Mouse (Mus musculus) stomach, embryonic 14.5 days (tissue): ENCODE data around the gene Slc4a3. TPM values are rescaled to one million over a fixed set of nuclear protein-coding genes. Genes with fewer than 3 reads are reported as not detected.

Experiments used
- ATAC-seq: fragments of 200-750 bp; cut with Nextera tagmentation; 2 replicates; pipeline ENCODE4 v1.8.0; 2017; ENCODE audit warnings: low read depth, moderate TSS enrichment; ENCODE audit not compliant: insufficient number of reproducible peaks, insufficient read depth, low FRiP score
- H3K27ac ChIP-seq: fragments of 300-500 bp; sonication (generic); 2 replicates; pipeline ENCODE4 v1.5.1; 2014; ENCODE audit warnings: mild to moderate bottlenecking, low read length, moderate library complexity, mixed read lengths
- H3K27me3 ChIP-seq: fragments of 300-500 bp; sonication (generic); 2 replicates; pipeline ENCODE4 v1.6.1; 2014; ENCODE audit warnings: low read length, control low read depth, mixed read lengths; ENCODE audit not compliant: control insufficient read depth, insufficient read depth
- H3K36me3 ChIP-seq: fragments of 300-500 bp; sonication (generic); 2 replicates; pipeline ENCODE4 v1.6.1; 2014; ENCODE audit warnings: mild to moderate bottlenecking, control low read depth, low read length, moderate library complexity, mixed read lengths; ENCODE audit not compliant: control insufficient read depth, insufficient read depth
- H3K4me1 ChIP-seq: fragments of 300-500 bp; sonication (generic); 2 replicates; pipeline ENCODE4 v1.6.1; 2014; ENCODE audit warnings: low read length, control low read depth, mixed read lengths; ENCODE audit not compliant: control insufficient read depth, insufficient read depth
- H3K4me2 ChIP-seq: fragments of 300-500 bp; sonication (generic); replicated peaks from 2 replicates; pipeline ENCODE4 v1.6.1; 2014; ENCODE audit warnings: low read depth, low read length, control low read depth
- H3K4me3 ChIP-seq: fragments of 300-500 bp; sonication (generic); 2 replicates; pipeline ENCODE4 v1.5.1; 2014; ENCODE audit warnings: low read depth, low read length, control low read depth
- H3K9ac ChIP-seq: fragments of 300-500 bp; sonication (generic); replicated peaks from 2 replicates; pipeline ENCODE4 v1.6.1; 2014; ENCODE audit warnings: low read depth, mild to moderate bottlenecking, control low read depth, low read length, moderate library complexity, mixed read lengths
- H3K9me3 ChIP-seq: fragments of 300-500 bp; sonication (generic); 2 replicates; pipeline ENCODE4 v1.6.1; 2016; ENCODE audit warnings: low read depth, low read length, control low read depth; ENCODE audit not compliant: control insufficient read depth
- whole genome bisulfite sequencing: fragments of 180-500 bp; shearing (Covaris S2); extraction: QIAGEN DNeasy Blood & Tissue Kit; methylation state at CpG from one replicate; pipeline ENCODE4 v1.1.7; 2014; 5-methylcytosine and 5-hydroxymethylcytosine counted together
- polyA plus RNA-seq: library from polyadenylated mRNA; unstranded; fragments of >200 nt; fragmentation: Nextera tagmentation; extraction: Ambion mirVana; gene quantifications from 2 replicates; pipeline ENCODE4 v1.2.1, GENCODE M21; 2014

Gene Slc4a3
- polyA plus RNA-seq, 1 experiment from 2014 or later = 16.5 TPM

- no peak; the same call in 1 of the 2 replicates for ATAC-seq
- H3K36me3 ChIP-seq = peaks cover 45% of the 10 kb centered on the region
- 84% methylated on average over 19 of the region's 19 CpGs for WGBS
Observed at GRCm38 (mm10) chr1:75533325-75534252, 12.5 kb upstream of the Slc4a3 start.

DNA sequence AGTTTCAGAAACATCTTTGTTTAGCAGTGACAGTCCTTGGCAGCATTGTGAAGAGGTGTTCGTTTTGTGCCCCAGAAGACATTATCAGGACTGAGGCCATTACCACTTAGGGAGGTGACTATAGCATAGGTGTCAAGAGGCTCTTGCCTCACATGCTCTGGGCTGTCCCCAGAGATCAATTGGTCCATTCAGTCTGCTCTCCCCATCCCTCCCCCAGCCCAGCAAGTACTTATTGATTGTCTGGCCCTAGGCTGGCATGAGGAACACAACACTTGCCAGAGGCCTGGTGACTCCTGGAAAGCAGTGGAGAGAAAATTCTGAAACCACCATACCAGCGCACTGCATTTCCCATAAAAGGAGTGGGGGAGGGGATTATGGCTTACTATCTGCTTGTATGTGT is 8.5 kb upstream of the Slc4a3 start:
- Histone ChIP-seq H3K4me3 (no peak overlapping the region), H3K27ac (no peak overlapping the region)
- 72% methylated on average over 2 of the region's 2 CpGs for WGBS

More at GRCm38 (mm10) chr1:75533325-75534252, 12.5 kb upstream of the Slc4a3 start:
- Histone ChIP-seq H3K9ac (no peak overlapping the region), H3K4me2 (no peak overlapping the region), H3K4me1 (no peaks in the 10 kb centered on the region), H3K4me3 (no peak overlapping the region), H3K9me3 (no peaks in the 10 kb centered on the region), H3K27me3 (no peaks in the 10 kb centered on the region), H3K27ac (no peak overlapping the region)

GRCm38 (mm10) chr1:75538597-75539190 is 7.4 kb upstream of the Slc4a3 start:
- no peaks in the 10 kb centered on the region for H3K4me1 ChIP-seq
- WGBS = 68% methylated on average over 9 of the region's 9 CpGs
- no peak for ATAC-seq
- no peak overlapping the region for H3K4me3 ChIP-seq
- no peak overlapping the region for H3K4me2 ChIP-seq
- H3K27me3 ChIP-seq = no peaks in the 10 kb centered on the region
- no peak overlapping the region for H3K27ac ChIP-seq
- H3K9me3 ChIP-seq = no peaks in the 10 kb centered on the region
- peaks cover 22% of the 10 kb centered on the region; the same call in 1 of the 2 replicates for H3K36me3 ChIP-seq
- no peak overlapping the region for H3K9ac ChIP-seq

More for the DNA sequence above, 8.5 kb upstream of the Slc4a3 start:
- Histone ChIP-seq H3K4me1 (no peaks in the 10 kb centered on the region), H3K4me2 (no peak overlapping the region), H3K36me3 (peaks cover 26% of the 10 kb centered on the region), H3K9ac (no peak overlapping the region), H3K9me3 (no peaks in the 10 kb centered on the region), H3K27me3 (no peaks in the 10 kb centered on the region)
- ATAC-seq = no peak

DNA sequence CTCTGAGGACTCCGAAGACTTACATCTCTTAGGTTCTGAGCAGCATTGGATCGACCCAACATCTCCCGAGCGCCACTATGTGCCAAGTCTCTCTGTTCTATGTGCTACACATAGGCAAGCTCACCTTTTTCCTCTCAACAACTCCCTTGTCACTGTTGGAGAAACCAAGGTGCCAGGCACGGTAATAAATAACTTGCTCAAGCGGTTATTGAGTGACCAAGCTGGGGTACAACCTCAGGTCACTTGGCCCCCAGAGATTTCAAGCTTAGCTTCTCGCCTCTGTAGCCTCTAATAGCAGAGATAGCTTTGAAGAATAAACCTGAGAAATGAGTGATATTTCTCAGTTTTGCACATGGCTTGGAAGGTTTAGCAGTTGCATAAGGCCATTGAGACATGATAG is 4.6 kb upstream of the Slc4a3 start:
- no peak overlapping the region for H3K4me2 ChIP-seq
- WGBS = 90% methylated on average over 7 of the region's 7 CpGs
- no peak for ATAC-seq
- peaks cover 1% of the 10 kb centered on the region; the same call in 1 of the 2 replicates for H3K36me3 ChIP-seq
- no peak overlapping the region for H3K9ac ChIP-seq
- H3K27ac ChIP-seq = no peak overlapping the region
- H3K4me3 ChIP-seq = no peak overlapping the region
- H3K4me1 ChIP-seq = peaks cover 5% of the 10 kb centered on the region; the same call in 1 of the 2 replicates
- no peaks in the 10 kb centered on the region for H3K27me3 ChIP-seq
- H3K9me3 ChIP-seq = no peaks in the 10 kb centered on the region

DNA sequence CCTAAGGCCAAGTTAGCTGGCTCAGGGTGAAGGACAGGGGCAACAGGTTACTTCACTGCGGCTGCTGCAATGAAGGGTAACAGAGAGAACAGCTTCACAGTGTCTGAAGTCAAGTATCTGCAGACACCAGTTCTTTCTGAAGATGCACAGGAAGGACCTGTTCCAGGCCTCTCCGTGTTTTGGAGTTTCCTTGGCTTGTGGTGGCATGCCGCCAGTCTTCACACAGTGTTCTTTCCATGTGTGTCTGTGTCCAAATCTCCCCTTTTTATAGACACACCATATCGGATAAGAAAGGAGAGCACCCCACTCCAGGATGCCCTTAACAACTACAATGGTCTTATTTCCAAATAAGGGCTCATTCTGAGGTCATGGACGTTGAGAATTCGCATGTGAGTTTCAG is 1.7 kb upstream of the Slc4a3 start:
- Histone ChIP-seq H3K4me3 (no peak overlapping the region), H3K27ac (no peak overlapping the region), H3K9me3 (no peaks in the 10 kb centered on the region), H3K36me3 (no peaks in the 10 kb centered on the region), H3K27me3 (no peaks in the 10 kb centered on the region), H3K4me1 (peaks cover 9% of the 10 kb centered on the region; the same call in 1 of the 2 replicates), H3K4me2 (no peak overlapping the region), H3K9ac (no peak overlapping the region)
- ATAC-seq = no peak
- 89% methylated on average over 6 of the region's 6 CpGs for WGBS

- Histone ChIP-seq H3K27me3 (no peaks in the 10 kb centered on the region), H3K4me2 (peak overlapping the region; percentile 72), H3K27ac (no peak overlapping the region), H3K9me3 (no peaks in the 10 kb centered on the region), H3K36me3 (peaks cover 16% of the 10 kb centered on the region; the same call in 1 of the 2 replicates), H3K4me3 (peak overlapping the region; percentile 72; the same call in 1 of the 2 replicates), H3K9ac (no peak overlapping the region), H3K4me1 (peaks cover 9% of the 10 kb centered on the region; the same call in 1 of the 2 replicates)
- WGBS = 91% methylated on average over 13 of the region's 13 CpGs
- no peak for ATAC-seq
Observed at GRCm38 (mm10) chr1:75547351-75547750, 1.3 kb downstream of the Slc4a3 start.

GRCm38 (mm10) chr1:75548083-75548482 is 2.0 kb downstream of the Slc4a3 start:
- ATAC-seq = no peak
- H3K4me3 ChIP-seq = no peak overlapping the region
- no peak overlapping the region for H3K4me2 ChIP-seq
- H3K9me3 ChIP-seq = no peaks in the 10 kb centered on the region
- H3K36me3 ChIP-seq = peaks cover 24% of the 10 kb centered on the region
- no peaks in the 10 kb centered on the region for H3K27me3 ChIP-seq
- no peak overlapping the region for H3K9ac ChIP-seq
- no peak overlapping the region for H3K27ac ChIP-seq
- WGBS = 88% methylated on average over 3 of the region's 3 CpGs
- peaks cover 9% of the 10 kb centered on the region; the same call in 1 of the 2 replicates for H3K4me1 ChIP-seq

GRCm38 (mm10) chr1:75548871-75549270 is 2.8 kb downstream of the Slc4a3 start:
- 89% methylated on average over 17 of the region's 17 CpGs for WGBS
- no peak for ATAC-seq
- H3K27me3 ChIP-seq = no peaks in the 10 kb centered on the region
- no peak overlapping the region for H3K4me3 ChIP-seq
- H3K4me2 ChIP-seq = no peak overlapping the region
- no peaks in the 10 kb centered on the region for H3K9me3 ChIP-seq
- H3K27ac ChIP-seq = no peak overlapping the region
- peaks cover 28% of the 10 kb centered on the region for H3K36me3 ChIP-seq
- H3K9ac ChIP-seq = no peak overlapping the region
- H3K4me1 ChIP-seq = peaks cover 9% of the 10 kb centered on the region; the same call in 1 of the 2 replicates
